Mouse (Mus musculus) MN1 (cell line): ENCODE data around the gene Mbtps2.

Source experiments
- DNase-seq: peaks from one replicate; pipeline ENCODE4 v3.0.0-alpha.2; 2016; ENCODE audit warnings: low spot score

Mbtps2 gene

DNA sequence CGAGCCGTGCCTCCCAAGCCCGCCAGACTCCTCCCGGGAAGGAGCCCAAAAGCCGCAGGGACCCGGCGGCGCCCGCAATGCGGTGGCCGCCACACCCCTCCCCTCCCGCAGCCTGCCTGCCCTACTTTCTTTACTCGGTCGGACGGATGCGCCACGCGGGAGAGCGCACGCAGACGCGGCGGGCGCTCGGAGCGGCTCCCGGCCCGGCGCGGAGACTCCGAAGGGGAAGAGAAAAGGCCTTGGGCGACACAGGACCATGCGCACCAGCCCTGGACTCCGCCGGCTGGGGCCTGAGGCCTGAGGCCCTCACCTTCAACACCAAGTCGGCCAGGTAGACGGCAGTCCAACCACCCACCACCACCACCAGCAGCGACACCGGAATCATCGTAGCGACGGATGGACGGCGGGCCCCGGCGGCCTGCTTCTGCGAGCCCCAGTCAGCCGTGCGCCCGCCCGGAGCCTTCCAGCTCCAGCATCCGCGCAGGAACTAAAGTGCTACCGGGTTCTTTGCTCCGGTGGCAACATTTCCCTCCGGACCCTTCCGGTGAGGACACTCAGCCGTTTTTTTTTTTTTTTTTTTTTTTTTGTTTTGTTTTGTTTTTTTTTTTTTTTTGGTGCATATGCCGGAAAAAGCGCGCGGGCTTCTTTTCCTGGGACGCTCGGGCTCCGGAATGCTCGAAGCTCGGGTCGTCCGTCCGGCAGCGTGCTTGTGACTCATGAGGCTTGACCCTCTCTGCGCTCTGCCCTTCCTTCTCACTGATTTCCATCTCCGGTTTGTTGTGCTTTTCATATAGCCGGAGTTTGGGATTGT is at the start of gene Mbtps2:
Mbtps2 (minus strand) TSS at position 530 of the 811 bp plus-strand sequence.
- peak; percentile 86 for DNase-seq

DNA sequence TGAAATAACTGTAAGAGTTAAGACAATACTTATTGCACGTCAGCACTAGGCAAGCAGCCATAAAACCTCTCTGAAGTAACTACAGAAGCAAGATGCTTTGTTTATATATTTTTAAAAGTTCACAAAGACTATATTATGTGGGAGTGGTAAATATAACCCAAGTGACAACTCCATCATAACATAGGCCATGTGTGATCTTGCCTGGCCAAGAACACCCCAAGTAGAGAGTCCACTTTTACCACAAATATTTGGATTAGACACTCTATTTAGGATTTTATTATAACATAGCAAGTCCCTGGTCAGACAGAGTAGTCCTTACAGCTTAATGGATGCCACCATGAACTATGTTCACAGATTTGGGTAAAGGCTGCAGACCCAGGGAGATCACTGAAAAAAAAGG is 47.9 kb upstream of the Mbtps2 start:
- no peak for DNase-seq

DNA sequence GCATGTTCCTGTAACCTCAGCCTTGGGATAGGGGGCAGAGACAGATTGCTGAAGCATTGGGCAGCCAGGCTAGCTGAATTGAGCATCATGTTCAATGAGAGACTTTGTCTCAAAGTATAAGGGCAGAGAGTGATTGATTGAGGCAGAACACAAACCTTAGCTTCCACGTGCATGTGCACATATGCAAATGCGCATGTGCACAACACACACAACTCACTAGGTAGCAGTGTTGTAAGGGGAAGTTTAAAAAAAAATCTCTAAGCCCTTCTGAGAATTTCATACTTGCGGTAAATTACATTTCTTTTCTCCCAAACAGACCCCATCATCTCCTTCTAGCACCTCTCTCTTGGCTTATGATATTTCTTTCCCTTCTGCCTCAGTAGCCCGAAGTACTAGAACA is 46.2 kb upstream of the Mbtps2 start:
- no peak for DNase-seq

DNA sequence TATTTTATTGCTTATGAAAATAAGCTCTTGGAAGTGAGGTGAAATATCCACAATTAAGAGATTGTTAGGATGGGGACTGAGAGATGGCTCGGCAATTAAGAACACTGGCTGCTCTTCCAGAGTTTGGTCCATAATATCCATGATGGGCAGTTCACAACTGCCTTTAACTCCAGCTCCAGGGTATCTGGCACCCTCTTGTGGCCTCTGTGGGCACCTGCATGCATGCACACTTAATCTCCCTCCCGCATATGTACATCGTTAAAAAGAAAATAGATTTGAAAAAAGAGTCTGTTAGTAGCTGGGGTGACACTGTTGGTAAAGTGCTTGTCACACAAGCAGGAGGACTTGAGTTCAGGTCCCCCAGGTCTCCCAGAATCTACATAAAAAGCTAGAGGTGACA is 45.8 kb upstream of the Mbtps2 start:
- peak; percentile 27 for DNase-seq

DNA sequence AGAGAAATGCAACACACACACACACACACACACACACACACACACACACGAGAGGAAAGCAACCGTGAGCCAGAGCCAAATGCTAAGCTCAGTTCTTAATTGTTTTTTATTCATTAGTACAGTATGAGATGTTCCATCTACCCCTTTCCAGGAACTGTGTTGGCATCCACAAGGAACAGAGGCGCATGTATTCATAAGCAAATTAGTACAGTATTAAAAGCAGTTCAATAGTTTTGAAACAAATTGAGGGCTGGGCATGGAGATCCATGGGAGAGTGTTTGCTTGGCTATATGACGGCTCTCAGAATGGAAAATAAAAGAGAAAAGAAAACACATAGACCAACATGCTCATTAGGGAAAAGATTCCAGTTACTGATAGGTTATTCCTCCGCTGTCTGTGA is 44.3 kb upstream of the Mbtps2 start:
- DNase-seq: no peak

DNA sequence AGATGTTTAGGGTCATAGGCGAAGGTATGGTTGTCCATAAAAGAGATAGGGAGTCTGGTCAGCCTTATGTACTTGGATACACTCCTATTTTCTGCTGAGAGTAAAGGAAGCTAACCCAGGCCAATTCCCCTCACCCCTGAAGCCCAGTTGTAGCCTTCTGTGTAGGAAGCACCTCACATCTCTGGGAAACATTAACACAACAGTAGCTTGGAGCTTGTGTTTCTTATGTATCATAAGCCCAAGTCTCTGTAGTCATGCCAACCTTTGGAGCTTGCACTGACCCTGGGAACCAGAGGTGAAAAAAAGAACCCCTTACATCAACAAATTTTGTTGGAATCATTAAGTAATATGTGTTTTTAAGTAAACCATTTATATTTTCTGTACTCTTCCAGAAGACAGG is 38.7 kb upstream of the Mbtps2 start:
- no peak for DNase-seq

DNA sequence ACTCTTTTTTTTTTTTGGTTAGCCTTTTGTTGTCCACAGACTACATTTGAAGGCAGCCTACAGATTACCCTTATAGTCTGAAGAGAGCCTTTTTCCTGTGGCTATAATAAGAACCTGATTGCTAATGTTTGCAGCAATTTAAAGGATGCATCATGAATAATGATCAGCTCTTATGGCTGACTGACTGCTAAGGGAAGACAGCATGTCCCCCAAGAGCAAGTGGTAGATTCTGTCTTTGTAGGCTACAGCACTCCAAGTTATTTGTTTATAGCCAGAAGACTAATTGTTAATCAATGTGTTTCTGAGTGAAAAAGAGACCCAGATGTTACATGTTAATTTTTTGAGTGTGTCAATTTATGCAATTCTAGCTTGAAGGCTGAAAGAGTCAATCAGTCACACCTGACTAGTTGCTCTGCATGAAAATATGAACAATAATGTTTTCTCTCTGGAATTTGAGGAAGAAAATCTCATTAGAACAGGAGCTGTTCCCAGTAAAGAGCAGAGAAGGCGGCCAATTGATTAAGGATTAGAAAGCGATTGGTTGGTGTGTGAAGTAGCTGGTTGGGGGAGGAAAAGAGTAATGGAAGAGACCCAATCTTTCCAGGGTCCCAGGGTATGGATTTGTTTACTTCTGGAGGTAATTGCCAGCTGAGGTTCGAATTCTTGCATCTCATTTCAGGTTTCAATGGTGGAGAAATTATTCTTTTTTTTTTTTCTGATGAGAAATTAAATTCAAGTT is 35.3 kb upstream of the Mbtps2 start:
- DNase-seq: no peak

DNA sequence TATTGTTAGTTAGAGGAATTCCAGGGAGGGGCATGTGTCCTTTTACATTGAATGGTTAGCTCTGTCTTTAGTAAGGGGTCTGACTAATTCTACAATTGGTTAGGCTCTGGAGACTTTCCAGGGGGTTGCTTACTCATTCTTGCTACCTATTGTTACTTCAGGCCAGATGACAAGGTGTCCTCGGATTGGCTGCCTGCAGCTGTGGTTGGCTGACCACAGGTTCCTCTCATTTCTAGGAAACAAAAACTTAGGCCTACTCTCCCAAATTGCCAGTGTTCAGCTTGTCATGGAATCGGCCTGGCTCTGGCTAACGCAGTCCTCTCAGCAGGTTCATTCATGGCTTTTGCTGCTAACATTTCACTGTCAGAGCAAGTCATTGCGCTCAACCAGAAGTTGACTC is 31.8 kb upstream of the Mbtps2 start:
- DNase-seq: no peak

DNA sequence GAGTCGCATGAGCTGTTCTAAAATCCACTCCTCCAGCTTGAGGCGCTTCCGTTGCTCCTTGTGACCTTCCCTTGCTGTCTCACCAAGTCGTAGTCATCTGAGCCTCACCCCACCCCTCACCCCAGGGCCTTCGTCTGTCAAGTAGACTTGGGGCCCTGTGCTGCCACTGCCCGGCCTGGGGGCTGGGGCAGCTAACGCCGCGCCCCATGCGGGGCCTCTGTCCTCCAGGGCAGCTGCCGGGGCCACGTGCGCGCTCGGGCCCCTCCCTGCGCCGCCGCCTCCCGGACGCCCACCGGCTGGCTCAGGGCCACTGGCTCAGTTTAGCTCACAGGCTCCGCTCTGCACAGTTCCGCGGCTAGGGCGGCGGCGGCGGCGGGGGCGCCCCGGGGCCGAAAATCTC is 14.4 kb upstream of the Mbtps2 start:
- DNase-seq: no peak

DNA sequence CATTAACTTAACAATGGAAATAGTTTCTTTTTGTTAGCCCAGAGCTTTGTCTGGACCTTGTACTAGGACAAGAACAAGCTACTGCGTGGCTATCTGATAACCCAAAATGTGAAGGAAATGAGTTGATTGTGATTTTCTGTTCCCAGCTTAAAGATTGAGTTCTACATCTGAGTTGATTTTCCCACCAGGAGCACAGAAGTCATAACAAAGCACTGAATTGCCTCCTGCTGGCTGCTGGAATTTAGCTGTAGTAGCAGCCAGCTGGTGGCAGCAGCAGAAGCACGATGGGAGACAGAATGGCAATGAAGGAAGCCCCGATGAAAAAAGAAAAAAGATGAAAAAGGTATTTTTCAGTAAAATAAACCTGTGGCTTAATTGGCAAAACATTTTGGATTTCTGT is 2.9 kb upstream of the Mbtps2 start:
- peak; percentile 41 for DNase-seq

DNA sequence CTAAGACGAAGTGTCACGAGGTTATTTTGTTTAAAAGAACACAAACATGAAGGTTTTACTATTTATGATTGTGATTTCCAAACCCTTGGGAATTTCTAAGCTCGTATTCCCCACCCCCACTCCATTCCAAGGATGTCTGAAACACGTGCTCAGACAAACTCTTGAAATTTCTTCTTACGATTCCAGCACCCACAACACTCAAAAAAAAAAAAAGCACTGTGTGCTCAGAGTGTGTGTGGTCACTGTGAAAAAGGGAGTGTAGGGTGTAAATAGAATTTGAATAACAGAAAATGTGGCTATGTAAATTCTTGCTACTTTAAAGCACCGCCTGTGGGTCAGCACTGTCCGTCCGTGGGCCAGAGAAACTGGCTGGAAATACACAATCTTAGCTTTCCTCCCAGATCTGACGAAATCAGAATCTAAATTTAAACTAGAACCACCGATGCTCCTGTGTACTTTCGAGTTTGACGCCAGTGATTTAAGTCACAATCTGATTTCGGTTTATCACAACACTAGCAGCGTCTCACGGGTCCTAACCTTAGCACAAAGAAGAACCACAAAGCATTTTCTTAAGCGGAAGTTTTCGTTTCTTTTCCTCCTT is 830 bp downstream of the Mbtps2 start:
- peak; percentile 33 for DNase-seq

DNA sequence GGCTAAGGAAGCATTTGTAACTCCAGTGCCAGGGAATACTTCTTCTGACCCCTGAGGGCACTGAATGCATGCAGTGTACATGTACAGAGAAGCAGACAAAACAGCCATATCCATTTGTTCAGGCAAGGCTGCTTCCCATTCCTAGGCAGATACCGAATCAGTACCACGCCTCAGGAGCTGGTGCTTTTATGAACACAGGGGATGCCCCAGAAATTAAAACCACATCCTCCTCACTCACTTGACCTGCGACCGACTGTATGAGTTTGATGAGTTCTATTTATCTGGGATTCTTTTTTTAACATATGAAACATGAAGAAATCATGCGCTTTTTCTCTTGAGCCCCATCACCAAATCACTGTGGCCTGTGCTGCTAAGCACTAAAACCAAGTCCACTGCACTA is 1.7 kb downstream of the Mbtps2 start:
- DNase-seq: no peak

DNA sequence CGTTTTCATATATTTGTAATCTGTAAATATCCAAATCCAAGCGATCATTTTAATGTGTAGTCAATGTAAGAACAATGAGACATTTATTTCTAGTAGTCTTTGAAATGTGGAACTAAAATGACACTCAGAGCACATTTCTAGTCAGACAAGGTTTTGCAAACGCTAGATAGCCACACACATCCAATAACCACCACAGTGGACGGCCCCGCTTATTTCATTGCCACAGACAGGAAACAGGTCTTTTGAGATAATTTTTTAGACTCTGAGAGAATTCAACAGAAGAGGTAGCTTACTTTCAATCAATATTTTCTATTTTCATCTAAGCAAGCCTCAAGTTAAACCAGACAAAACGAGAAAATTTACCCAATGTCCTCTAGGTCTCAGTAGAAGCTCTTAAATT is 2.6 kb downstream of the Mbtps2 start:
- DNase-seq: no peak

DNA sequence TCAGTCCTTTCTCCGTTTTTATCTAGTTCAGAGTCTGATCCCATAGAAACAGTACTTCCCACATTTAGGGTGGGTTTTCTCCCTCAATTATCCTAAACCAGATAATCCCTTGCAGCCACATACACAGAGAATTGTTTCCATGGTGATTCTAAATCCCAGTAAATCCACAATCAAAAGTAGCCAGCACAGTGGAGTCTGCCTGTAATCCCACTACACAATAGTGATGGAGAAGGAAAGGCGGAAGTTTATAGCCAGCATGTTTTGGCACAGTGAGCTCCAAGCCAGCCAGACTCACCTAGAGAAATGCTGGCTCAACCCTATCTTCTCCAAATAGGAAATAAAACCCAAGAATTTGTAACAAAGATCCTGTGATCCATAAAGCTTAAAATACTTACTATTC is 3.9 kb downstream of the Mbtps2 start:
- no peak for DNase-seq

DNA sequence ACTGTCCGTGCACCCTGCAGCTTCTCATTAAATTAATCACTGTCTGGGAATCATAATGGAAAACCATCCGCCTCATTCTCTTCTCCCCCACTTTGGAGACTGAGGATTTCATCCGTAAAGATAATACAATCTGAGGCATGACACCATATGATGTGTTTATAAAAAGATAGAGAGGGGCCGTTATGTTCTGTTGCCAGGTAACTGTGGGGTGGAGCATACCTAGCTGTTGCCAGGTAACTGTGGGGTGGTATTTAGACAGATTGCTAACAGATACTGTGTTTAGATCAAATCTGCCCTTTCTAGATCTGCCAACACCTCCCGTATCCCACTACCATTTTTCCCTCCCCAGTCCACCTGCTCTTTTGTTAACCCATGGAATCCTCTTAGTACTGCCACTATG is 11.5 kb downstream of the Mbtps2 start:
- DNase-seq: no peak

DNA sequence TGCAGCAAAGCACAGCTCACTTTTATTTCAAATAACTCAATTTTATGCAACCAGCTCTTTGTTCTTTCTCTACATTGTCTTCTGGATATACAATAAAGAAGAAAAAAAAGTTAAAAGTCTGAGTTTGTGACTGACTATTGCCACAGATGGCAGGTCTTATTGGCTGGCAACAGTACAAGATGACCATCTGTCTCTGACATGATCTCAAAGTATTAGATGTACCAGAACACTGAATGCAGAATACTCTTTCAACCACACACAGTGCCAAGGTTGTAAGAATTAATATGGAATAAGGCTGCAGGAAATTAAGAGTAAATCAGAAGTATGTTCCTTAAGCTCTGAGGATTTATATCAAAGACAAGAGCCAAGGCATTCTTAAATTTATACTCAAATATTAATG is 12.1 kb downstream of the Mbtps2 start:
- DNase-seq: no peak

DNA sequence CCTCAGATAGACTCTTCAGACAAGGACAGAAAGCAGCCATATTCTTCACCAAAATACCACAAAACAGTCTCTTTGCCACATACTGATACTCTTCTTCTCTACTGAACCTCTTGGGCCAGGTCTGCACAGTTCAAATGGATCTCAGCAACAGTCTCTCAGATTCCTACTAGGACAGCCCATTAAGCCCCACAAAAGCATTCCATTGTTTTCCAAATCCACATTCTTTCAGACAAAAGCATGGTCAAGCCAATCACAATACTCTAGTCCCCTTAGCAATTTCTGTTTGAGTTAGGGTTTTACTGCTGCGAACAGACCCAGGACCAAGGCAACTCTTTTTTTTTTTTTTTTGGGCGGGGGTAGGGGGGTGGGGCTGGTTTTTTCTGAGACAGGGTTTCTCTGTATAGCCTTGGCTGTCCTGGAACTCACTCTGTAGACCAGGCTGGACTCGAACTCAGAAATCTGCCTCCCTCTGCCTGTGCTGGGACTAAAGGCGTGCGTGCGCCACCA is 19.4 kb downstream of the Mbtps2 start:
- no peak for DNase-seq

DNA sequence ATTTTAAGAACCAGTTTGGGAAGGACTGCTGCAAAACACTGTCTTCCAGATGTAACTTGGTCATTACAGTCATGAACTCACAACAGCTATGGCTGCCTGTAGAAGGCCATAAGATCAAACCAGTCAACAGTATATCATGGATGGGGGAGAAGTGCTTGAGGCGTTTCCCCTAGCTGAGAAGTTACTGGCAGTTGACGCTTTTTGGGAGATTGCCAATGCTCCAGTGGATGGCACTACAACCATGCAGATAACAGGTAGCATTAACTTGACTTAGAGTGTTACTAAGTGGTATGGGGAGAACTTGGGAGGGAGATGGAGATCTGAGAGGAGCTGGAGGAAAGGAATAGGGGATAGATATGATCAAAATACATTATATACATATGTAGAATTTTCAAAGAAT is 23.8 kb downstream of the Mbtps2 start:
- DNase-seq: no peak

DNA sequence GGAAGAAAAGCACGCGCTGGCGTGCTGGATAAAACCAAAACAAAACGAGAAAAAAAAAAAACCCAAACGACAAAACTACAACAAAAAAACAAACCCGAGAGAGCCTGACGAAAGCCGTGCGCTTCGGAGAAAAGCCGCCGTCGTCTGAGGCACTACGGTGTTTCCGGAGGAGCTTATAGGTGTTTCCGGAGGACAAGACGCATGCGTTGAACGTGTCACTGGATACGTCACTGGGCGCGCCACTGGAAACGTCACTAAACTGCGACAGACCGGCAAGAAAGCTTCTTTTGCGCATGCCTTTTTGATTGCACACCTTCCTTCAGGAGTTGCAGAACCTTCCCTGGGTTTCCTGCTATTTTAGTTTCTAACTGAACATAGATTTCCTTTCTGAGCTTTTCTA is 29.7 kb downstream of the Mbtps2 start, which contains the start of gene Yy2:
Yy2 (minus strand) TSS at position 146 of the 400 bp plus-strand sequence.
- DNase-seq: no peak

DNA sequence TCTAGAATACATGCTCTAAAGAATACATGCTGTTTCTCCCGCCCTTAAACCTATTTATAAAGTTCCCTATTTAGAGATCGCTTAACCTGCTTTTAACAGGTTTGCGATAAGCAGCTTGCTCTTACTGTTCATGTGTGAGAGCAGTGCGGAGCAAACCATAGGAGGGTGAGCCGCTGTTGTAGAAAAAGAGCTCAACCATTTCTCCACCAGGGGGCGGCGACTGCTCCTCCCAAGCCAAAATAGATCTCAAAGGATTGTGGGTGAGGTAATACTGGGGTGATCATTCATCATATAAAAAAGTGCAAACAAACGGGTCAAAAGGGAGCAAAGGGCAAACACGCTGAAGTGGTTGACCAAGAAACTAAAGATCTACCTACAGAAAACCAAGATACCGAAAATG is 34.7 kb downstream of the Mbtps2 start:
- no peak for DNase-seq

DNA sequence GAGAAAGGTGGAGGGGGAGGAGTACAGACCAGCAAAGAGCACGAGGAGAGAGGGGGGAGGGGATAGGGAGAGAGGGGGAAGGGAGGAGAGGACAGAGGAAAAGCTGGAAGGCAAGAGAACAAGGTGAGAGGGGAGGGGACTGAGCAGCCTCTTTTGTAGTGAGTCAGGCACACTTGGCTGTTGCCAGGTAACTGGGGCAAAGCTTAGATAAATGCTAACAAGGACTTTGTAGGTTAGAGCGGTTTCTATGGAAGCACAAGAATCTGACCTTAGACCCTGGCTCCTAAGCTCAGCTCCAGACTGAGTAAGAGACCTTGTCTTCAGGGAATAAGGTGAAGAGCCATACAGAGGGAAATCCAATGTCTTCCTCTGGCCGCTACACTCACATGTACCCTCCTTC is 51.4 kb downstream of the Mbtps2 start:
- no peak for DNase-seq

DNA sequence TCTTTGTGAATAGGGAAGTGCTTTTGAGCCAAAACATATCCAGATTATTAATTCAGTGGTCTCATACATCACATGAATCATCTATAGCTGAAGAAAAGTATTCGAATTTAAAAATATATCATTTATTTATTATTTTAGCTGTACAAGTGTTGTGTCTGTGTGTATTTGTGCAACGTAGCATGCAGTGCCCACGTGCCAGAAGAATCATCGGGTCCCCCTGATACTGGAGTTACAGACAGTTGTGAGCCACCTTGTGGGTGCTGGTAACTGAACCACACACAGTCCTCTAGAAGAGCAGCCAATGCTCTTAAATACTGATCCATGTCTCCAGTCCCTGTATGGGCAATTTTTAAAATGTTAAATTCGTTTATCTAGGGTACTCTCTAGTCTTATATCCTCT is 92.1 kb downstream of the Mbtps2 start:
- DNase-seq: no peak

DNA sequence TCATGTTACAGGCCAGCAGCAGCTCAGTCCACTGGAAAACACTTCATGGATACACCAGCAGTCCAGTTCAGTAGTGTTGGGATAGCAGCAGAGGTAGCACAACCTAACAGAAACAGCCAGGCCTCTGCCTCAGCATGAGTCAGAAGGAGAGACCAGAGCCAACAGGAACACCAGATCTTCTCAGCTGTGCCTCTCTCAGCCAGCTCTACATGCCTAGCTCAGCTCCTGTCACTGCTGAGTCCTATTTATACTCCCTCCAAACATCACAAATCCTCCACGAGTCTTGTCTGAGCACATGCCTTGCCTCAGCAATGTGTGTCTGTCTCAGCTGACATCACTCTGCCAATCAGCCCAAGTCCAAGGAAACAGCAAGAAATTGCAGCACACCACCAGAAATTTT is 94.0 kb downstream of the Mbtps2 start:
- no peak for DNase-seq
